Mouse (Mus musculus) stomach, adult 2 months (tissue): Measurements from ENCODE around the gene Efcab1. TPM values are rescaled to one million over a fixed set of nuclear protein-coding genes. Genes with fewer than 3 reads are reported as not detected.

Experiments used
- polyA plus RNA-seq: library from polyadenylated mRNA; depleted of rRNA; stranded (reverse); fragments of >200 nt; gene quantifications from 2 replicates; pipeline ENCODE4 v1.2.3, GENCODE M21; 2012; rRNA removed

Efcab1 gene
- polyA plus RNA-seq = 0.17 and 0.20 TPM in 2 replicates

DNA sequence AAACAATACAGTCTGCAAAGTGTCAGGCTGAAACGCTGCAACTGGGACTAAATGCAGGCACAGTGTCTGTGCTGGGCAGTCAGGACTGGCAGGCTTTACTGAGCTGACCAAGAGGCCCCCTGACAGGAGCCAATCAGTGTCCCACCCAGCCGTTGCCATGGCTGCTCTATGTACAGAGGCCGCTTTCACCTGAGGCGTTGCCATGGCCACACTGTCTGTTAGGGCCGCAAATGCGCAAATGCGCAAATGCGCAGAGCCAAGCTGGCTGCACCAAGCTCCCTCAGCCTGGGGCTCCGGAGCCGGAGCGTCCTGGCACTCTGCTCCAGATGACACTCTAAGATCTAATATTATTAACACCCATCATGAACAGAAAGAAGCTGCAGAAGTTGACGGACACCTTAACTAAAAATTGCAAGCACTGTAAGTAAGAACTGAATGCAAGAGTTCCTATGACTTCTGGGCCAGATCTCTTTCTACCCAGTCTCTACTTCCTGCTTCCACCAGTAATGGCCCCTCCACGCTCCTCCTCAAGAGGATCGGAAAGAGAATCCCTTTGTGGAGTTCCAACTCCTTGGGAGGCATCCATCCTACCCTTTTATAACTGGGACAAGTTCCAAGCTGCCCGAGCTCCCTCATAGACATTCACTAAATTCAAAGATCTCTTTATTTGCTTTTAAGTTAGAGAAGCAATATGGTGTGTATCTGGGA lies at the start of gene Efcab1:
TSS of gene Efcab1 (plus strand) at position 214 of the 708 bp plus-strand sequence.

